Mouse (Mus musculus): Measurements from ENCODE around the gene Unc93b1. TPM values are rescaled to one million over a fixed set of nuclear protein-coding genes. Genes with fewer than 3 reads are reported as not detected.
"Not testable (repeated sequence)": the region's sequence is repeated elsewhere in the genome, so short reads cannot be mapped to it uniquely, and the experiment has no call there.

Gene Unc93b1
- polyA plus RNA-seq, 1 experiment: 55.7 TPM

GRCm38 (mm10) chr19:3947813-3948212, 12.8 kb downstream of the Unc93b1 start:
- peaks cover 23% of the 10 kb centered on the region for H3K4me1 ChIP-seq (ENCODE audit: control insufficient read depth, insufficient read depth, low read length)
- 68% methylated on average over 3 of the region's 3 CpGs for WGBS
- peak overlapping the region; percentile 80 for H3K27ac ChIP-seq (ENCODE audit: insufficient read depth, low read depth, low read length)
- no peaks in the 10 kb centered on the region for H3K36me3 ChIP-seq (ENCODE audit: control insufficient read depth, insufficient read depth, low read length)
- TF ChIP-seq CTCF (conservative IDR thresholded peaks at IDR 0.05; ENCODE audit: insufficient read depth, insufficient read length, low read depth, low read length): no peak
- TF ChIP-seq POLR2A (IDR thresholded peaks at IDR 0.05; ENCODE audit: low read depth, low read length): no peak
- H3K27me3 ChIP-seq (replicated peaks; ENCODE audit: control insufficient read depth, insufficient read depth, low read length): no peaks in the 10 kb centered on the region
- peak; percentile 54 for DNase-seq
- H3K4me3 ChIP-seq (ENCODE audit: insufficient read depth, low read depth, low read length): no peak overlapping the region

GRCm38 (mm10) chr19:3948546-3948945, 13.6 kb downstream of the Unc93b1 start:
- DNase-seq: peak; percentile 67
- H3K27me3 ChIP-seq (replicated peaks; ENCODE audit: control insufficient read depth, insufficient read depth, low read length): no peaks in the 10 kb centered on the region
- no peak for TF ChIP-seq CTCF (conservative IDR thresholded peaks at IDR 0.05; ENCODE audit: insufficient read depth, insufficient read length, low read depth, low read length)
- no peak for TF ChIP-seq POLR2A (IDR thresholded peaks at IDR 0.05; ENCODE audit: low read depth, low read length)
- WGBS: 70% methylated on average over 14 of the region's 14 CpGs
- peaks cover 23% of the 10 kb centered on the region for H3K4me1 ChIP-seq (ENCODE audit: control insufficient read depth, insufficient read depth, low read length)
- H3K27ac ChIP-seq (ENCODE audit: insufficient read depth, low read depth, low read length): peak overlapping the region; percentile 80
- no peak overlapping the region for H3K4me3 ChIP-seq (ENCODE audit: insufficient read depth, low read depth, low read length)
- H3K36me3 ChIP-seq (ENCODE audit: control insufficient read depth, insufficient read depth, low read length): no peaks in the 10 kb centered on the region

- Histone ChIP-seq H3K4me3 (ENCODE audit: insufficient read depth, low read depth, low read length) (no peak overlapping the region), H3K36me3 (ENCODE audit: control insufficient read depth, insufficient read depth, low read length) (no peaks in the 10 kb centered on the region), H3K4me1 (ENCODE audit: control insufficient read depth, insufficient read depth, low read length) (peaks cover 23% of the 10 kb centered on the region), H3K27me3 (replicated peaks; ENCODE audit: control insufficient read depth, insufficient read depth, low read length) (no peaks in the 10 kb centered on the region), H3K27ac (ENCODE audit: insufficient read depth, low read depth, low read length) (peak overlapping the region; percentile 76)
- TF ChIP-seq CTCF (conservative IDR thresholded peaks at IDR 0.05; ENCODE audit: insufficient read depth, insufficient read length, low read depth, low read length) (no peak), POLR2A (IDR thresholded peaks at IDR 0.05; ENCODE audit: low read depth, low read length) (no peak)
- peak; percentile 82 for DNase-seq
- 74% methylated on average over 3 of the region's 3 CpGs for WGBS
Observed at GRCm38 (mm10) chr19:3950331-3950730, 15.3 kb downstream of the Unc93b1 start.

- DNase-seq: no peak
- TF ChIP-seq CTCF (conservative IDR thresholded peaks at IDR 0.05; ENCODE audit: insufficient read depth, insufficient read length, low read depth, low read length): no peak
- no peak for TF ChIP-seq POLR2A (IDR thresholded peaks at IDR 0.05; ENCODE audit: low read depth, low read length)
- H3K4me1 ChIP-seq (ENCODE audit: control insufficient read depth, insufficient read depth, low read length): peaks cover 19% of the 10 kb centered on the region
- H3K27me3 ChIP-seq (replicated peaks; ENCODE audit: control insufficient read depth, insufficient read depth, low read length): no peaks in the 10 kb centered on the region
- no peak overlapping the region for H3K27ac ChIP-seq (ENCODE audit: insufficient read depth, low read depth, low read length)
- H3K36me3 ChIP-seq (ENCODE audit: control insufficient read depth, insufficient read depth, low read length): no peaks in the 10 kb centered on the region
- no peak overlapping the region for H3K4me3 ChIP-seq (ENCODE audit: insufficient read depth, low read depth, low read length)
Observed at GRCm38 (mm10) chr19:3951461-3951860, 16.5 kb downstream of the Unc93b1 start.

- Histone ChIP-seq H3K36me3 (ENCODE audit: control insufficient read depth, insufficient read depth, low read length) (no peaks in the 10 kb centered on the region), H3K27ac (ENCODE audit: insufficient read depth, low read depth, low read length) (no peak overlapping the region), H3K4me1 (ENCODE audit: control insufficient read depth, insufficient read depth, low read length) (peaks cover 21% of the 10 kb centered on the region), H3K4me3 (ENCODE audit: insufficient read depth, low read depth, low read length) (no peak overlapping the region), H3K27me3 (replicated peaks; ENCODE audit: control insufficient read depth, insufficient read depth, low read length) (no peaks in the 10 kb centered on the region)
- 50% methylated on average over 1 of the region's 1 CpGs for WGBS
- no peak for TF ChIP-seq CTCF (conservative IDR thresholded peaks at IDR 0.05; ENCODE audit: insufficient read depth, insufficient read length, low read depth, low read length)
- TF ChIP-seq POLR2A (IDR thresholded peaks at IDR 0.05; ENCODE audit: low read depth, low read length): no peak
- DNase-seq: no peak
Observed at GRCm38 (mm10) chr19:3952099-3952498, 17.1 kb downstream of the Unc93b1 start.

- DNase-seq: peak; percentile 45
- WGBS: 58% methylated on average over 3 of the region's 3 CpGs
- no peak overlapping the region for H3K4me3 ChIP-seq (ENCODE audit: insufficient read depth, low read depth, low read length)
Observed at GRCm38 (mm10) chr19:3955033-3955432, 20.0 kb downstream of the Unc93b1 start.

GRCm38 (mm10) chr19:3955804-3956203, 20.8 kb downstream of the Unc93b1 start:
- Histone ChIP-seq H3K4me3 (ENCODE audit: insufficient read depth, low read depth, low read length) (no peak overlapping the region), H3K4me1 (ENCODE audit: control insufficient read depth, insufficient read depth, low read length) (peaks cover 10% of the 10 kb centered on the region), H3K27me3 (replicated peaks; ENCODE audit: control insufficient read depth, insufficient read depth, low read length) (no peaks in the 10 kb centered on the region), H3K36me3 (ENCODE audit: control insufficient read depth, insufficient read depth, low read length) (no peaks in the 10 kb centered on the region), H3K27ac (ENCODE audit: insufficient read depth, low read depth, low read length) (peak overlapping the region; percentile 39)
- DNase-seq: peak; percentile 47
- TF ChIP-seq POLR2A (IDR thresholded peaks at IDR 0.05; ENCODE audit: low read depth, low read length): no peak
- WGBS: 57% methylated on average over 4 of the region's 4 CpGs

More at GRCm38 (mm10) chr19:3955033-3955432, 20.0 kb downstream of the Unc93b1 start:
- Histone ChIP-seq H3K27ac (ENCODE audit: insufficient read depth, low read depth, low read length) (no peak overlapping the region), H3K36me3 (ENCODE audit: control insufficient read depth, insufficient read depth, low read length) (no peaks in the 10 kb centered on the region), H3K27me3 (replicated peaks; ENCODE audit: control insufficient read depth, insufficient read depth, low read length) (no peaks in the 10 kb centered on the region), H3K4me1 (ENCODE audit: control insufficient read depth, insufficient read depth, low read length) (peaks cover 12% of the 10 kb centered on the region)
- TF ChIP-seq POLR2A (IDR thresholded peaks at IDR 0.05; ENCODE audit: low read depth, low read length): no peak
- no peak for TF ChIP-seq CTCF (conservative IDR thresholded peaks at IDR 0.05; ENCODE audit: insufficient read depth, insufficient read length, low read depth, low read length)

GRCm38 (mm10) chr19:3957296-3958036, 22.5 kb downstream of the Unc93b1 start:
- 54% methylated on average over 5 of the region's 5 CpGs for WGBS
- H3K27ac ChIP-seq (ENCODE audit: insufficient read depth, low read depth, low read length): peak overlapping the region; percentile 51; the same call in 1 of the 2 replicates
- H3K27me3 ChIP-seq (replicated peaks; ENCODE audit: control insufficient read depth, insufficient read depth, low read length); H3K4me1 ChIP-seq (ENCODE audit: control insufficient read depth, insufficient read depth, low read length); H3K4me3 ChIP-seq (ENCODE audit: insufficient read depth, low read depth, low read length); H3K36me3 ChIP-seq (ENCODE audit: control insufficient read depth, insufficient read depth, low read length): not testable (repeated sequence)
- peak; percentile 78 for DNase-seq

Measured in kidney, adult 2 months (tissue).